In the genomic region with DNA sequence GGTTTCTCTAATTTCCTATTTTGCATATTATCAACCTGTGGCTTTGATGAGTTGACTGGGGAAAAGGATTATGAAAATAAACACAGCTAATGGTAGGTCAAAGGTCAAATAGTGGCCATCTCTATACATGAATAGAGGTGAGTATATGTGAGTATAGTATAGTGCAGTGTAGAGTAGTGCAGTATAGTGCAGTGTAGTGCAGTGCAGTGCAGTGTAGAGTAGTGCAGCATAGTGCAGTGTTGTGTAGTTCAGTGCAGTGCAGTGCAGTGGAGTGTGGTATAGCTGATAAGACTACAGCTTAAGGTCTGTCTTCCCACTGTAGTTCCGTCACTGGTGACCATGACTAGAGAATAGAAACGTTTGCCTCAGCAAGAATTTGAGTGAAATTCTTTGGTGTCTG, we compare ENCODE assay signal across 21 mouse cellular contexts.
DNase-seq lines count a peak whose midpoint lies in the region; ATAC-seq and TF ChIP-seq lines count a peak whose summit lies in the region.
"Had no signal": no experiment of that assay in that cellular context is flagged by ENCODE, and none has a peak within 500 bp of the region (broad histone marks: within the 10 kb centered on the region; RNA-seq: fewer than 3 reads in every experiment).

No protein-coding gene starts in this region.

- no peak overlapping the region for H3K4me2 ChIP-seq in hindbrain, embryonic 16.5 days (ENCODE audit: low read length)
- no peak overlapping the region for H3K4me2 ChIP-seq in midbrain, embryonic 12.5 days (replicated peaks)
- no peak overlapping the region for H3K4me2 ChIP-seq in midbrain, postnatal 0 days (ENCODE audit: low read depth, low read length, poor library complexity, severe bottlenecking)
- H3K4me2 ChIP-seq in neural tube, embryonic 15.5 days = no peak overlapping the region
- H3K4me2 ChIP-seq: embryonic facial prominence, embryonic 13.5 days; forebrain, embryonic 12.5 days; heart, embryonic 13.5 days had no signal

- H3K36me3 ChIP-seq in hindbrain, embryonic 16.5 days (ENCODE audit: control insufficient read depth, insufficient read depth, low read length) = peaks cover 2% of the 10 kb centered on the region; the same call in 1 of the 2 replicates
- H3K36me3 ChIP-seq in hindbrain, embryonic 10.5 days = no peaks in the 10 kb centered on the region
- no peaks in the 10 kb centered on the region for H3K36me3 ChIP-seq in midbrain, embryonic 12.5 days
- 0 out of 2 replicates have a peak, but pooled peaks cover 3% of the 10 kb centered on the region for H3K36me3 ChIP-seq in midbrain, postnatal 0 days (ENCODE audit: insufficient read depth, low read length)
- H3K36me3 ChIP-seq in neural tube, embryonic 15.5 days = peaks cover 5% of the 10 kb centered on the region; the same call in 1 of the 2 replicates
- H3K36me3 ChIP-seq: embryonic facial prominence, embryonic 13.5 days; forebrain, embryonic 12.5 days had no signal

- no peaks in the 10 kb centered on the region for H3K4me1 ChIP-seq in hindbrain, embryonic 16.5 days (ENCODE audit: control insufficient read depth, insufficient read depth, low read depth, low read length)
- H3K4me1 ChIP-seq in hindbrain, embryonic 10.5 days (replicated peaks) = peaks cover 8% of the 10 kb centered on the region; the same call in 1 of the 2 replicates
- H3K4me1 ChIP-seq in midbrain, embryonic 12.5 days = no peaks in the 10 kb centered on the region
- no peaks in the 10 kb centered on the region for H3K4me1 ChIP-seq in midbrain, postnatal 0 days (ENCODE audit: insufficient read depth, low read length)
- H3K4me1 ChIP-seq in neural tube, embryonic 15.5 days = peaks cover 2% of the 10 kb centered on the region; the same call in 1 of the 2 replicates
- H3K4me1 ChIP-seq: forebrain, embryonic 12.5 days had no signal

- TF ChIP-seq CTCF in midbrain, postnatal 0 days (IDR thresholded peaks at IDR 0.05) = no peak

- H3K9me3 ChIP-seq in hindbrain, embryonic 16.5 days (ENCODE audit: control insufficient read depth, low read length) = no peaks in the 10 kb centered on the region
- no peaks in the 10 kb centered on the region for H3K9me3 ChIP-seq in hindbrain, embryonic 10.5 days
- no peaks in the 10 kb centered on the region for H3K9me3 ChIP-seq in midbrain, embryonic 12.5 days
- no peaks in the 10 kb centered on the region for H3K9me3 ChIP-seq in midbrain, postnatal 0 days (ENCODE audit: low read length)
- no peaks in the 10 kb centered on the region for H3K9me3 ChIP-seq in neural tube, embryonic 15.5 days (replicated peaks)
- H3K9me3 ChIP-seq: embryonic facial prominence, embryonic 13.5 days; forebrain, embryonic 12.5 days; heart, embryonic 13.5 days had no signal

- no peak overlapping the region for H3K27ac ChIP-seq in hindbrain, embryonic 16.5 days (ENCODE audit: low read depth, low read length)
- H3K27ac ChIP-seq in hindbrain, embryonic 10.5 days = no peak overlapping the region
- H3K27ac ChIP-seq in midbrain, embryonic 12.5 days (replicated peaks) = no peak overlapping the region
- no peak overlapping the region for H3K27ac ChIP-seq in midbrain, postnatal 0 days (ENCODE audit: low read depth, low read length)
- H3K27ac ChIP-seq in neural tube, embryonic 15.5 days (replicated peaks) = no peak overlapping the region
- H3K27ac ChIP-seq: embryonic facial prominence, embryonic 13.5 days; forebrain, embryonic 12.5 days; heart, adult 2 months; heart, embryonic 13.5 days had no signal

- H3K4me3 ChIP-seq in hindbrain, embryonic 16.5 days (ENCODE audit: low read length) = no peak overlapping the region
- H3K4me3 ChIP-seq in hindbrain, embryonic 10.5 days = no peak overlapping the region
- H3K4me3 ChIP-seq in midbrain, embryonic 12.5 days = no peak overlapping the region
- no peak overlapping the region for H3K4me3 ChIP-seq in midbrain, postnatal 0 days (ENCODE audit: low read depth, low read length)
- no peak overlapping the region for H3K4me3 ChIP-seq in neural tube, embryonic 15.5 days (replicated peaks)
- H3K4me3 ChIP-seq: embryonic facial prominence, embryonic 13.5 days; forebrain, embryonic 12.5 days; heart, adult 2 months; heart, embryonic 13.5 days had no signal

- ATAC-seq in hindbrain, embryonic 16.5 days = 0 out of 2 replicates have a peak, but pooled peaks have one; percentile 63
- ATAC-seq in midbrain, embryonic 12.5 days (ENCODE audit: low FRiP score, low read depth) = 0 out of 2 replicates have a peak, but pooled peaks have one; percentile 44
- no peak for ATAC-seq in midbrain, postnatal 0 days (ENCODE audit: low FRiP score)
- peak; percentile 53; the same call in 1 of the 2 replicates for ATAC-seq in neural tube, embryonic 15.5 days (ENCODE audit: low FRiP score)
- ATAC-seq: forebrain, embryonic 16.5 days; inflammation-experienced regulatory T-cells, adult 6 months had no signal

- WGBS in hindbrain, embryonic 16.5 days = 83% methylated on average over 2 of the region's 2 CpGs
- WGBS in hindbrain, embryonic 10.5 days = 84% methylated on average over 2 of the region's 2 CpGs
- WGBS in midbrain, embryonic 12.5 days = 77% methylated on average over 2 of the region's 2 CpGs
- 94% methylated on average over 2 of the region's 2 CpGs for WGBS in midbrain, postnatal 0 days
- 93% methylated on average over 2 of the region's 2 CpGs for WGBS in neural tube, embryonic 15.5 days

- no peak overlapping the region for H3K9ac ChIP-seq in hindbrain, embryonic 16.5 days (ENCODE audit: low read depth, low read length)
- no peak overlapping the region for H3K9ac ChIP-seq in midbrain, embryonic 12.5 days (replicated peaks)
- H3K9ac ChIP-seq in midbrain, postnatal 0 days (replicated peaks; ENCODE audit: low read length, poor library complexity, severe bottlenecking) = no peak overlapping the region
- no peak overlapping the region for H3K9ac ChIP-seq in neural tube, embryonic 15.5 days (replicated peaks)
- H3K9ac ChIP-seq: embryonic facial prominence, embryonic 13.5 days; forebrain, embryonic 12.5 days; heart, embryonic 13.5 days had no signal

- DNase-seq in heart, adult 11 months = peak; percentile 70
- no peak for DNase-seq in heart, postnatal 4 days
- DNase-seq in hindbrain, embryonic 10.5 days (ENCODE audit: low spot score) = no peak
- DNase-seq in midbrain, postnatal 0 days (ENCODE audit: low spot score) = no peak
- DNase-seq in neural tube, embryonic 10.5 days (ENCODE audit: extremely low spot score, low spot score) = no peak
- DNase-seq: adrenal gland, postnatal 10 days; cerebellum, adult 11 months; cerebellum, adult 8-10 months; cerebellum, postnatal 14 days; embryo, embryonic 11 days; gastrocnemius, postnatal 10 days; heart, adult 2 months; heart, postnatal 36 days had no signal

- no peaks in the 10 kb centered on the region for H3K27me3 ChIP-seq in hindbrain, embryonic 16.5 days (replicated peaks; ENCODE audit: control insufficient read depth, insufficient read depth, low read length)
- H3K27me3 ChIP-seq in hindbrain, embryonic 10.5 days (ENCODE audit: insufficient read depth, poor library complexity, severe bottlenecking) = no peaks in the 10 kb centered on the region
- no peaks in the 10 kb centered on the region for H3K27me3 ChIP-seq in midbrain, embryonic 12.5 days
- no peaks in the 10 kb centered on the region for H3K27me3 ChIP-seq in midbrain, postnatal 0 days (ENCODE audit: insufficient read depth, low read length)
- no peaks in the 10 kb centered on the region for H3K27me3 ChIP-seq in neural tube, embryonic 15.5 days (replicated peaks)
- H3K27me3 ChIP-seq: embryonic facial prominence, embryonic 13.5 days; heart, embryonic 13.5 days had no signal
